Mouse (Mus musculus) C2C12 (cell line): ENCODE data around the gene Swap70.

ENCODE experiments used
- CTCF ChIP-seq: IDR thresholded peaks from one replicate; pipeline ENCODE4 v1.5.1; 2011; ENCODE audit not compliant: control insufficient read depth, insufficient read depth, insufficient read length
- FOSL1 ChIP-seq: IDR thresholded peaks from one replicate; pipeline ENCODE4 v1.8.0; 2011; ENCODE audit warnings: mild to moderate bottlenecking, low read length; ENCODE audit not compliant: poor library complexity, insufficient read depth, severe bottlenecking
- MYOG ChIP-seq: IDR thresholded peaks from one replicate; pipeline ENCODE4 v1.6.1; 2011; ENCODE audit not compliant: control insufficient read depth, insufficient read length; ENCODE audit errors: extremely low read depth

- TF ChIP-seq CTCF (no peak), MYOG (no peak), FOSL1 (no peak)
These were observed 42.3 kb upstream of the Swap70 start for GRCm38 (mm10) chr7:110179208-110179607.
